Mouse (Mus musculus): ENCODE results near the gene Fam184a.
A peak's percentile ranks its signal among the peaks of the same experiment; 100 is the strongest.

GRCm38 (mm10) chr10:53629918-53630250 is 121.0 kb downstream of the Fam184a start:
- TF ChIP-seq CTCF (IDR thresholded peaks at IDR 0.05; ENCODE audit: low read depth, low read length) (no peak), POLR2A (IDR thresholded peaks at IDR 0.05; ENCODE audit: extremely low read depth, insufficient read depth, low read length) (peak; percentile 63; the same call in 1 of the 2 replicates)

All from liver, adult 2 months (tissue).